Mouse (Mus musculus): Measurements from ENCODE around the gene Ppp1r13l.

The Ppp1r13l gene

GRCm38 (mm10) chr7:19413525-19413924, 54.0 kb downstream of the Ppp1r13l start:
- no peak for ATAC-seq (ENCODE audit: low TSS enrichment)

- no peak for ATAC-seq (ENCODE audit: low TSS enrichment)
These were observed 57.0 kb downstream of the Ppp1r13l start for GRCm38 (mm10) chr7:19416590-19416989.

GRCm38 (mm10) chr7:19420121-19420520, 60.6 kb downstream of the Ppp1r13l start:
- no peak for ATAC-seq (ENCODE audit: low TSS enrichment)

GRCm38 (mm10) chr7:19420821-19421636, 61.5 kb downstream of the Ppp1r13l start:
- ATAC-seq (ENCODE audit: low TSS enrichment) = peak; percentile 91

GRCm38 (mm10) chr7:19423083-19423482, 63.5 kb downstream of the Ppp1r13l start:
- ATAC-seq (ENCODE audit: low TSS enrichment) = no peak

- no peak for ATAC-seq (ENCODE audit: low TSS enrichment)
These were observed 64.5 kb downstream of the Ppp1r13l start for GRCm38 (mm10) chr7:19424051-19424450.

GRCm38 (mm10) chr7:19426349-19426748, 66.8 kb downstream of the Ppp1r13l start:
- peak; percentile 83 for ATAC-seq (ENCODE audit: low TSS enrichment)

- ATAC-seq (ENCODE audit: low TSS enrichment) = peak; percentile 57
These were observed 67.3 kb downstream of the Ppp1r13l start for GRCm38 (mm10) chr7:19426888-19427287.

Measured in frontal cortex, adult (tissue).